Mouse (Mus musculus) C2C12 (cell line): ENCODE data around the gene Nrg4.

Source experiments
- CTCF ChIP-seq: IDR thresholded peaks from one replicate; pipeline ENCODE4 v1.5.1; 2011; ENCODE audit not compliant: control insufficient read depth, insufficient read depth, insufficient read length
- FOSL1 ChIP-seq: IDR thresholded peaks from one replicate; pipeline ENCODE4 v1.8.0; 2011; ENCODE audit warnings: mild to moderate bottlenecking, low read length; ENCODE audit not compliant: poor library complexity, insufficient read depth, severe bottlenecking
- MYOG ChIP-seq: IDR thresholded peaks from one replicate; pipeline ENCODE4 v1.6.1; 2011; ENCODE audit not compliant: control insufficient read depth, insufficient read length; ENCODE audit errors: extremely low read depth

- TF ChIP-seq CTCF (peak; percentile 45), FOSL1 (no peak), MYOG (no peak)
These were observed 15.1 kb downstream of the Nrg4 start for GRCm38 (mm10) chr9:55311560-55311959.
